Comparison of ENCODE assay signal across 11 mouse cellular contexts in the genomic region with DNA sequence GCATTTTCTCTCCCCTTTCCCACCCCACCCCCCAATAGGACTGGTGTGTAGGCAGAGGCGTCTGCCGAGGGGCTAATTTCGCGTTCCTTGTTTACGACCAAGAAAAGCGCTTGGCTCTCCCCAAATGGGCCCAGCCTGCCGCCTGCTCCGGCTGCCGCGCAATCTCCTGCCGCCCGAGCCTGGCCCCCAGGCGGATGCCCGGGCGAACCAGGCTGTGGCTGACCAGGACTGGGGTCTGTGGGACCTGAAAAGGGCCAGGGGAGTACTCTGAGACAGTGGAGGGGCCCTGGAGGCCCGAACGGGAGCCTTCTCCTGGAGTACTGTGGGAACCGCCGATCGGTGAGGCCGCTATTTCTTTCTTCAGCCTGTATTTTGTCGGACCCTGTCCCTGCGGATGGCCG. TPM values are rescaled to one million over a fixed set of nuclear protein-coding genes. Genes with fewer than 3 reads are reported as not detected.
DNase-seq lines count a peak whose midpoint lies in the region; ATAC-seq and TF ChIP-seq lines count a peak whose summit lies in the region.
"Had no signal": no experiment of that assay in that cellular context is flagged by ENCODE, and none has a peak within 500 bp of the region (broad histone marks: within the 10 kb centered on the region; RNA-seq: fewer than 3 reads in every experiment).

No protein-coding gene starts in this region.

- H3K4me2 ChIP-seq in heart, embryonic 15.5 days: peak overlapping the region; percentile 47
- H3K4me2 ChIP-seq in CH12.LX (ENCODE audit: insufficient read depth, low read depth, poor library complexity, severe bottlenecking): no peak overlapping the region
- peak overlapping the region; percentile 78 for H3K4me2 ChIP-seq in limb, embryonic 13.5 days (replicated peaks)

- TF ChIP-seq CTCF in CH12.LX (conservative IDR thresholded peaks at IDR 0.05 in 1 of 2, IDR thresholded peaks at IDR 0.05 in 1 of 2; ENCODE audit: low read depth in 2 of 2, low read length in 2 of 2): no peak
- TF ChIP-seq CTCF in bone marrow, adult 2 months (IDR thresholded peaks at IDR 0.05; ENCODE audit: control insufficient read depth, insufficient read depth, low read length): no peak
- TF ChIP-seq CTCF in left cerebral cortex, adult 2 months (IDR thresholded peaks at IDR 0.05): no peak

- H3K79me2 ChIP-seq in CH12.LX (replicated peaks; ENCODE audit: control insufficient read depth, extremely low read depth, insufficient read depth, poor library complexity, severe bottlenecking): no peaks in the 10 kb centered on the region

- no peak for DNase-seq in heart, adult 8-10 months (ENCODE audit: low spot score)
- DNase-seq in CH12.LX (ENCODE audit: extremely low read depth) (no peak), adipocyte (ENCODE audit: low spot score) (no peak)
- DNase-seq in left cerebral cortex, adult 2 months (ENCODE audit: extremely low spot score in 1 of 2, low spot score in 2 of 2): no peak
- DNase-seq in right cerebral cortex, postnatal 36 days (ENCODE audit: low spot score in 2 of 2): no peak
- DNase-seq: cerebellum, postnatal 36 days had no signal

- no peak for TF ChIP-seq EP300 in CH12.LX (IDR thresholded peaks at IDR 0.05; ENCODE audit: low read length)

- ATAC-seq in heart, embryonic 15.5 days (replicated peaks; ENCODE audit: insufficient number of reproducible peaks, insufficient read depth, low FRiP score, low read depth): no peak
- ATAC-seq in limb, embryonic 13.5 days (ENCODE audit: low FRiP score, low read depth): no peak

- 15% methylated on average over 24 of the region's 24 CpGs for WGBS in heart, embryonic 15.5 days
- 24% methylated on average over 24 of the region's 24 CpGs for WGBS in bone marrow, adult 2 months
- 2% methylated on average over 24 of the region's 24 CpGs for WGBS in limb, embryonic 13.5 days

- H3K27me3 ChIP-seq in heart, embryonic 15.5 days: peaks cover 100% of the 10 kb centered on the region
- peaks cover 6% of the 10 kb centered on the region for H3K27me3 ChIP-seq in CH12.LX (replicated peaks)
- H3K27me3 ChIP-seq in limb, embryonic 13.5 days: peaks cover 99% of the 10 kb centered on the region

- H3K9me3 ChIP-seq in heart, embryonic 15.5 days (replicated peaks): no peaks in the 10 kb centered on the region
- H3K9me3 ChIP-seq in CH12.LX (replicated peaks; ENCODE audit: low read length): no peaks in the 10 kb centered on the region
- H3K9me3 ChIP-seq in limb, embryonic 13.5 days: no peaks in the 10 kb centered on the region

- TF ChIP-seq POLR2A in CH12.LX (IDR thresholded peaks at IDR 0.05; ENCODE audit: low read depth, low read length): no peak
- TF ChIP-seq POLR2A in bone marrow, adult 2 months (IDR thresholded peaks at IDR 0.05; ENCODE audit: borderline replicate concordance, control insufficient read depth, low read depth, low read length): no peak

- in situ Hi-C loops in CH12.LX (cut with MboI; ENCODE audit: low pct_ligation_motif_present, low pct_unique_long_range_greater_than_20kb, low sequenced_read_pairs): no loop called here

- no peak overlapping the region for H3K27ac ChIP-seq in heart, embryonic 15.5 days
- no peak overlapping the region for H3K27ac ChIP-seq in CH12.LX (ENCODE audit: insufficient read depth, low read depth)
- H3K27ac ChIP-seq in bone marrow, adult 2 months (ENCODE audit: control insufficient read depth, insufficient read depth, low read depth, low read length, poor library complexity): peak overlapping the region; percentile 22; the same call in 1 of the 2 replicates
- H3K27ac ChIP-seq in limb, embryonic 13.5 days: peak overlapping the region; percentile 56
- no peak overlapping the region for H3K27ac ChIP-seq in left cerebral cortex, adult 2 months

- no peaks in the 10 kb centered on the region for H3K36me3 ChIP-seq in heart, embryonic 15.5 days
- no peaks in the 10 kb centered on the region for H3K36me3 ChIP-seq in CH12.LX (replicated peaks in 1 of 2; ENCODE audit: control insufficient read depth in 1 of 2, insufficient read depth in 1 of 2, low read length in 1 of 2)
- no peaks in the 10 kb centered on the region for H3K36me3 ChIP-seq in limb, embryonic 13.5 days

- TF ChIP-seq RAD21 in CH12.LX (IDR thresholded peaks at IDR 0.05; ENCODE audit: low read depth, low read length): no peak

- peaks cover 30% of the 10 kb centered on the region for H3K4me1 ChIP-seq in heart, embryonic 15.5 days (replicated peaks)
- peaks cover 18 to 71% of the 10 kb centered on the region in 2 experiments for H3K4me1 ChIP-seq in CH12.LX (ENCODE audit: control insufficient read depth in 1 of 2, insufficient read depth in 2 of 2)
- H3K4me1 ChIP-seq in bone marrow, adult 2 months (ENCODE audit: control insufficient read depth, insufficient read depth, low read length): no peaks in the 10 kb centered on the region
- H3K4me1 ChIP-seq in limb, embryonic 13.5 days: peaks cover 58% of the 10 kb centered on the region

- no peak overlapping the region for H3K9ac ChIP-seq in heart, embryonic 15.5 days
- no peak overlapping the region for H3K9ac ChIP-seq in CH12.LX (ENCODE audit: insufficient read depth, low read depth)
- peak overlapping the region; percentile 69 for H3K9ac ChIP-seq in limb, embryonic 13.5 days

- intact Hi-C loops in left cerebral cortex, adult 2 months (cut with DNase I): no loop called here

- peak overlapping the region; percentile 27 for H3K4me3 ChIP-seq in heart, embryonic 15.5 days
- H3K4me3 ChIP-seq in CH12.LX (replicated peaks in 1 of 3; ENCODE audit: low read depth in 2 of 3, low read length in 2 of 3, poor library complexity in 1 of 3): peak overlapping the region in 1 of 3 experiments; percentile 66
- H3K4me3 ChIP-seq in bone marrow, adult 2 months (replicated peaks; ENCODE audit: control insufficient read depth, low read depth, low read length): no peak overlapping the region
- H3K4me3 ChIP-seq in limb, embryonic 13.5 days: peak overlapping the region; percentile 50
- no peak overlapping the region for H3K4me3 ChIP-seq in left cerebral cortex, adult 2 months

- dilution Hi-C loops in CH12.LX (cut with MboI; ENCODE audit: extremely low pct_ligation_motif_present, extremely low pct_unique_long_range_greater_than_20kb, low sequenced_read_pairs): no loop called here

TF ChIP-seq in CH12.LX, 34 proteins besides CTCF, POLR2A, EP300 and RAD21:
- TF ChIP-seq BHLHE40 (IDR thresholded peaks at IDR 0.05; ENCODE audit: low read depth, low read length) (0 out of 2 replicates have a peak, but pooled peaks have one; percentile 22), HCFC1 (IDR thresholded peaks at IDR 0.05; ENCODE audit: low read depth, low read length) (no peak)
TF ChIP-seq in CH12.LX: peak in this region for 1.

RNA-seq across cellular contexts. Expression of a gene that starts 2.4 kb away (rescaled TPM):
- polyA plus RNA-seq in heart, embryonic 15.5 days (2015; fragmentation: Nextera tagmentation; extraction: Ambion mirVana): 0.43 and 0.57 TPM in 2 replicates
- total RNA-seq in heart, adult 8-10 months (2022): under 1 TPM in 2 of 4 experiments, not detected in 2; 0.25 to 0.62 TPM
- total RNA-seq in CH12.LX (2012; rRNA removed) (0.42 and 0.76 TPM in 2 replicates), CH12.LX (2014; rRNA removed) (0.59 and 0.79 TPM in 2 replicates)
- 2.9 and 4.5 TPM in 2 replicates for polyA plus RNA-seq in CH12.LX (2012; ENCODE audit: insufficient read length, low read depth)
- 2.4 and 2.6 TPM in 2 replicates for polyA plus RNA-seq in bone marrow, adult 2 months (2011; ENCODE audit: insufficient read depth, insufficient read length, low replicate concordance, missing spikeins)
- polyA plus RNA-seq in limb, embryonic 13.5 days (2015; fragmentation: Nextera tagmentation; extraction: Ambion mirVana): 2.5 and 2.8 TPM in 2 replicates
- not detected for total RNA-seq in left cerebral cortex, adult 2 months (2021)
- total RNA-seq: left cerebral cortex, adult 18-20 months; monocyte, adult 5-6 weeks had no signal

RNA-seq across cellular contexts. Expression of a gene that starts 10.1 kb away (rescaled TPM):
- 0.16 TPM in 1 of 2 replicates, not detected in the other for polyA plus RNA-seq in heart, embryonic 15.5 days (2015; fragmentation: Nextera tagmentation; extraction: Ambion mirVana)
- total RNA-seq in heart, adult 8-10 months (2022): not detected
- total RNA-seq in CH12.LX (2012; rRNA removed) (not detected in 2 replicates), CH12.LX (2014; rRNA removed) (not detected in 2 replicates)
- polyA plus RNA-seq in CH12.LX (2012; ENCODE audit: insufficient read length, low read depth): not detected in 2 replicates
- polyA plus RNA-seq in bone marrow, adult 2 months (2011; ENCODE audit: insufficient read depth, insufficient read length, low replicate concordance, missing spikeins): 1.2 and 2.6 TPM in 2 replicates
- polyA plus RNA-seq in limb, embryonic 13.5 days (2015; fragmentation: Nextera tagmentation; extraction: Ambion mirVana): 2.7 and 3.0 TPM in 2 replicates
- total RNA-seq in left cerebral cortex, adult 2 months (2021): not detected
- total RNA-seq: left cerebral cortex, adult 18-20 months; monocyte, adult 5-6 weeks had no signal

RNA-seq across cellular contexts. Expression of a gene that starts 18.2 kb away (rescaled TPM):
- 0.52 and 1.7 TPM in 2 replicates for polyA plus RNA-seq in heart, embryonic 15.5 days (2015; fragmentation: Nextera tagmentation; extraction: Ambion mirVana)
- not detected for total RNA-seq in heart, adult 8-10 months (2022)
- total RNA-seq in CH12.LX (2012; rRNA removed): 5.7 and 7.8 TPM in 2 replicates
- total RNA-seq in CH12.LX (2014; rRNA removed): 8.6 and 10.4 TPM in 2 replicates
- polyA plus RNA-seq in CH12.LX (2012; ENCODE audit: insufficient read length, low read depth): 31.7 and 37.0 TPM in 2 replicates
- polyA plus RNA-seq in bone marrow, adult 2 months (2011; ENCODE audit: insufficient read depth, insufficient read length, low replicate concordance, missing spikeins): 1.1 and 1.5 TPM in 2 replicates
- 4.8 and 4.9 TPM in 2 replicates for polyA plus RNA-seq in limb, embryonic 13.5 days (2015; fragmentation: Nextera tagmentation; extraction: Ambion mirVana)
- total RNA-seq in left cerebral cortex, adult 2 months (2021): not detected
- total RNA-seq: left cerebral cortex, adult 18-20 months had no signal

RNA-seq across cellular contexts. Expression of a gene that starts 24.3 kb away (rescaled TPM):
- polyA plus RNA-seq in heart, embryonic 15.5 days (2015; fragmentation: Nextera tagmentation; extraction: Ambion mirVana): 0.19 TPM in 1 of 2 replicates, not detected in the other
- total RNA-seq in heart, adult 8-10 months (2022): not detected
- total RNA-seq in CH12.LX (2012; rRNA removed) (not detected in 2 replicates), CH12.LX (2014; rRNA removed) (0.12 TPM in 1 of 2 replicates, not detected in the other)
- polyA plus RNA-seq in CH12.LX (2012; ENCODE audit: insufficient read length, low read depth): 0.20 and 0.26 TPM in 2 replicates
- polyA plus RNA-seq in bone marrow, adult 2 months (2011; ENCODE audit: insufficient read depth, insufficient read length, low replicate concordance, missing spikeins): 0.68 TPM in 1 of 2 replicates, not detected in the other
- polyA plus RNA-seq in limb, embryonic 13.5 days (2015; fragmentation: Nextera tagmentation; extraction: Ambion mirVana): 1.7 and 2.1 TPM in 2 replicates
- not detected for total RNA-seq in left cerebral cortex, adult 2 months (2021)
- total RNA-seq: left cerebral cortex, adult 18-20 months; monocyte, adult 5-6 weeks had no signal

RNA-seq across cellular contexts. Expression of a gene that starts 33.3 kb away (rescaled TPM):
- 0.42 and 0.80 TPM in 2 replicates for polyA plus RNA-seq in heart, embryonic 15.5 days (2015; fragmentation: Nextera tagmentation; extraction: Ambion mirVana)
- under 1 TPM in 1 of 4 experiments, not detected in 3; 0.12 TPM for total RNA-seq in heart, adult 8-10 months (2022)
- total RNA-seq in CH12.LX (2012; rRNA removed) (not detected in 2 replicates), CH12.LX (2014; rRNA removed) (0.15 TPM in 1 of 2 replicates, not detected in the other)
- 0.16 and 0.22 TPM in 2 replicates for polyA plus RNA-seq in CH12.LX (2012; ENCODE audit: insufficient read length, low read depth)
- 0.80 TPM in 1 of 2 replicates, not detected in the other for polyA plus RNA-seq in bone marrow, adult 2 months (2011; ENCODE audit: insufficient read depth, insufficient read length, low replicate concordance, missing spikeins)
- 5.2 and 6.7 TPM in 2 replicates for polyA plus RNA-seq in limb, embryonic 13.5 days (2015; fragmentation: Nextera tagmentation; extraction: Ambion mirVana)
- total RNA-seq in left cerebral cortex, adult 2 months (2021): not detected
- total RNA-seq: left cerebral cortex, adult 18-20 months; monocyte, adult 5-6 weeks had no signal

Comparison
In these comparisons a context has a peak if more than half of its experiments do, and no peak if none do; other contexts are left out.
1. H3K27ac ChIP-seq: peak in bone marrow, adult 2 months (single experiment) and limb, embryonic 13.5 days (single experiment); none in heart, embryonic 15.5 days (single experiment), CH12.LX (single experiment) and left cerebral cortex, adult 2 months (single experiment).
2. H3K4me3 ChIP-seq: peak in heart, embryonic 15.5 days (single experiment) and limb, embryonic 13.5 days (single experiment); none in bone marrow, adult 2 months (single experiment) and left cerebral cortex, adult 2 months (single experiment).